Mouse (Mus musculus) layer of hippocampus, adult 9-11 months (tissue): ENCODE data around the gene Gm20532.
"Not testable (repeated sequence)": the region's sequence is repeated elsewhere in the genome, so short reads cannot be mapped to it uniquely, and the experiment has no call there.

Source experiments
- DNase-seq: peaks from one replicate; pipeline ENCODE4 v3.0.0; 2022

The Gm20532 gene

DNA sequence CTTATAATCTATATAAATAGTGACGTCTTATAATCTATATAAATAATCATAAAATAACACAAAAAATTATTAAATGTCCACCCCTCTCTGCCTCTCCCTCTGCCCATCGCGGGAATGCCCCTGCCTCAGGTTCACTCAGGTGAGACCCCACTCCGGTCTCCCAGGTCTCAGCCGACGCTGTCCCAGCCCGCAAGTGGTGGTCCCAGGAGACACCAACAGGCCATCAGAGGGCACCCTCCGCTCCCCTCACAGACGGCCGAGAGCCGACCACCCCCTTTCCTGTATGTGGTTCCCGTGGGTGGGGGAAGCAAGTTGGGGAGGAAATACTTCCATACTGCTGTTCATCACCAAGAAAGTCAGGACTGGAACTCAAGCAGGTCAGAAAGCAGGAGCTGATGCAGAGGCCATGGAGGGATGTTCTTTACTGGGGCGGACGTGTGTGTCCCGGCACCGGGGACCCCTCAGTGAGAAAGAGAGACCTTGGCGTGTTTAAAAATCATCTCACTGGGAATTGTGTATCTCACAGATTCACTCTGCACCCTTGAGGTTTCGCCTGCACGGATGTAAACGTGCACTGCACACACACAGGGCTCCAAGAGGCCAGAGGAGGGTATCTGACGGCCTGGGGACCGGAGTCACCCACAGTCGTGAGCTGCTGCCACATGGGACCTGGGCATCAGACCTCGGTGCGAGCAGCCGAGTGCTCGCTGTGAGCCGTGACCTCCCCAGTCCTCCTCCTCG is 75.5 kb downstream of the Gm20532 start:
- no peak for DNase-seq

DNA sequence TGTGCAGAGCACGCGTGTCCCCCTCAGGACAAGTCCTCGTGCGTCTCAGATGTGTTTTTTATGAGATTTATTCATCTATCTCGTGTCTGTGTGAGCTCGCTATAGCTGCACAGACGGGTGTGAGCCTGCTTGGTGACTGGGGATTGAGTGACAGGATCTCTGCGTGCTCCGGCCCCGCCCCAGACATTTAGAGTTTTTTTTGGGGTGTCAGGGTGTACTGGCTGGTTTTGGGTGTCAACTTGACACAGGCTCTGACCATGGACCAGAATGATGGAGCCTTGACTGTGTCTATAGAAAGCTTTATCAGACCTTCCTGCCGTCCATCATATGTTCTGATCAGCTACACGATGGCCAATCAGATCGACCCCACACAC is 76.1 kb downstream of the Gm20532 start:
- no peak for DNase-seq

DNA sequence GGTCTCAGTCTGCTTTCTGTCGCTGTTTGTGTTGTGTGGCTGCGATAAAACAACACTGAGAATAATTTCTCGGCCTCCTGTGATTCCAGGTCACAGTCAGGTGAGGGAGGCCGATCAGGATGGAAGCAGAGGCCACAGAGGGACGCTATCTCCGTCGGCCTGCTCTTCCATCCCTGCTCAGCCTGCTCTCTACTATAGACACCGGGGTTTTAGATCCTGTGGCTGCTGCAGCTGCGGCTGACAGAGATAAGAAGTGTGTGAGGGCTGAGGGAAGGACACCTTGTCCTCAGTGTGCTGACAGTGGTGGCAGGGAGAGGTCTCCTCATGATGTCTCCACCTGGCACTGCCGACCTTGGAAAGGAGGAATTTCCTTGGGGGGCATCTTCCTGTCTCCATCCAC is 76.7 kb downstream of the Gm20532 start:
- DNase-seq, result no peak

GRCm38 (mm10) chr2:26663551-26663950 is 77.1 kb downstream of the Gm20532 start:
- not testable (repeated sequence) for DNase-seq

DNA sequence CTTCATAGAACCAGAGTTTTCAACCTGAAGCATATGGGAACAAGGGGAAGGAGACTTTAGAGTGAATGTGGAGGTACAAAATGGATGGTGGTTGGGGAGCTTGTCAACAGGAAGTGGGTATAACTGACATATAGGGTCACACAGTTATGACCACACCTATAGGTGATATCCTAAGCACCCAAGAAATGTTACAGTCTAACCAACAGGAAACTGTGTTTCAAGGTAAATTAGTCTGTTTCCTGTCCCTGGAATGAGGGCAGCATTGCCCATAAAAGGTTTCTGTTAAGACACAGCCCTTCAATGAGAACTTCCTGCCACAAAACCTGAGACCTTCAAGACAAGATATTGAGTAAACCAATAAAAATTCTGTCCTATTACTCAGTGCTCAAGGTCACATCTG is 82.3 kb downstream of the Gm20532 start:
- DNase-seq, result no peak

- no peak for DNase-seq
Observed at GRCm38 (mm10) chr2:26671182-26671581, 84.7 kb downstream of the Gm20532 start, which contains the start of gene Lcn4. Gene Lcn4, minus strand, starts transcription at chr2:26671282.
